Mouse (Mus musculus) kidney, adult 9 months (tissue): ENCODE measurements around the gene Cwc22.
A peak's percentile ranks its signal among the peaks of the same experiment; 100 is the strongest.

Experiments
- DNase-seq: peaks from one replicate; pipeline ENCODE4 v3.0.0; 2022

The Cwc22 gene

GRCm38 (mm10) chr2:77945596-77946485, at the start of gene Cwc22:
Cwc22 (minus strand) TSS chr2:77946375.
- DNase-seq, result peak; percentile 91

DNA sequence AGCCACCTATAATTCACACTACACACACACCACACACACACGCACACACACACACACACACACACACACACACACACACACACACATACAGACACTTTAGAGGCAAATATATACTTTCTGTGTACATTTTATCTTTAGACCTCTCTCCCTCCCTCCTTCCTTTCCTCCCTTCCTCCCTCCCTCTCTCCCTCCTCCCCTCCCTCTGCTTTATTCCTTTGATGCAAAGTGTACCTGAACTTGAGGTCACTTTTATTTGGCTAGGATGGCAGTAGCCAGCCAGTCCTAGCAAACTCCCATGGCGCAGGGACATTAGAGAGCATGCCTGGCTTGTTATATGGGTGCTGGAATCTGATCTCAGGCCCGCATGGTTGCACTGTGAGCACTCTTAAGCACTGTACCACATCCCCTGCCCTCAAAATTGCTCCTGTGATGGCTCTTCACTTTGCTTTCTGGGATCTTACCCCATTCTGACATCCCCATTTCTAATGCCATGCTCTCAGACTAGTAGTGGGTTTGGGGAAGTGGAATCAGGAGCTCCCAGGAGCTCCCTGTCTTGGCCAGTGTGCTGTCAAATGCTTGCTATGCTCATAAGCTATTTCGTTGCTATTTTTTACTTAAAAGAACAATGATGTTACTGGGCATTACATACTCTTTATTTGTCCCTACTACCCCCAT, 47.7 kb upstream of the Cwc22 start:
- no peak for DNase-seq

DNA sequence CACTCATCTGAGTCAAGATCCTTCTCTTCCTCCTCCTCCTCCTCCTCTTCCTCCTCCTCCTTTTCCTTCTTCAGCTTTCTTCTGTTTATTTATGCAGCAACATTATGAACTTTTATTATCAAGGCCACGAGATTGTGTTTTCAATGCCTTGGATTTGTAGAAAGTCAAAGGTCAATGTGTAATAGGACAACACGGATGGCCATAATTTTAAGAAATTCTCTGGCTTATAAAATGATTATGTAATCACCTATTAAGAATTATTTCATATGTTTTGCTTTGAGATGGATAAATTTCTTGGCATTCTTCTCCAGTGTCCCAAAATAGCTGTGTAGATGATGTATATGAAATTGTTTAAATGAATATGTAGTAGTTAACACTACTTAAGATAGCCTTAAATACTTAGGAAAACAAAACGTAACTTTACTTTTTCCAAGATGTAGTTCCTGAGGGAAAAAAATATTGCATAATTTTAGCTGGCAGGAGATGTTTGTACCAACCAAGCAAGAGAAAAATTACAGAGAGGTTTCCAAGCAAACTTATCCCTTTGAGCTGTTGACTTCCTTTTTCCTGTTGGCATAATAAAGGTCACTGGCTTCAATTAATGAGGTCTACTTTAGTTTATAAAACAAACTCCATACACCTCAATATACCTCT, 46.9 kb upstream of the Cwc22 start:
- no peak for DNase-seq

DNA sequence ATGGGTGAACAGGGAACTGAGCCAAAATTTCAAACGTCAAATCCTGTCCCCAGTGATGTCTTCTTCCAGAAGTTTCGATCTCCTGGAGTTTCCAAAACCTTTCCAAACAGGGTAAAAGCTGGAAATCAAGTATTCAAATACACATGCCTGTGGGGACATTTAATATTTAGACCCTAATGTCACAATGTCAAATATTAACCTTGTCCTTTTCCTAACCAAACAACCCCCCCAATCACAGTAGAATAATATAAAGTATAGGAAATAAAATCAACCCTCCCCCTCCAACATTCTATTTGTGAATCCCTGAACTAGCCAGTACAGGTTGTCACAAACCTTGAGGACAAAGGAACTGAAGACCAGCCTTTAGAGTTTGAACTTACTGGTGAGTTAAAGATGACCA, 44.6 kb upstream of the Cwc22 start:
- no peak for DNase-seq

- DNase-seq, result no peak
Measured at GRCm38 (mm10) chr2:77990121-77990520, 43.9 kb upstream of the Cwc22 start.

DNA sequence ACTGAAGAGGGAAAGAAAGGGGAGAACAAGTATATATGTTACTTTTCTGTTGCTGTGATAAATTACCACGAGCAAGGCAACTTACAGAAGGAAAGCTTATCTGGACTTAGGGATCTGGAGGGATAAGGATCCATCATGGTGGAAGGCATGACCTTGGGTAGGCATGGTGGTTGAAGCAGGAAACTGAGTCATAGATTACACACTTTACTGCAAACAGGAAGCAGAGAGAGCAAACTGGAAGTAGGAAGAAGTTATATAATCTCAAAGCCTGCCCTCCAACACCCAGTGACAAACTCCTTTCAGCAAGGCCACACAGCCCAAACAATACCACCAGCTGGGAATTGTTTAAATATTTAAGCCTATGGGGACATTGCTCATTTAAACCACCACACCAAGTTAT, 43.2 kb upstream of the Cwc22 start:
- DNase-seq, result no peak

DNA sequence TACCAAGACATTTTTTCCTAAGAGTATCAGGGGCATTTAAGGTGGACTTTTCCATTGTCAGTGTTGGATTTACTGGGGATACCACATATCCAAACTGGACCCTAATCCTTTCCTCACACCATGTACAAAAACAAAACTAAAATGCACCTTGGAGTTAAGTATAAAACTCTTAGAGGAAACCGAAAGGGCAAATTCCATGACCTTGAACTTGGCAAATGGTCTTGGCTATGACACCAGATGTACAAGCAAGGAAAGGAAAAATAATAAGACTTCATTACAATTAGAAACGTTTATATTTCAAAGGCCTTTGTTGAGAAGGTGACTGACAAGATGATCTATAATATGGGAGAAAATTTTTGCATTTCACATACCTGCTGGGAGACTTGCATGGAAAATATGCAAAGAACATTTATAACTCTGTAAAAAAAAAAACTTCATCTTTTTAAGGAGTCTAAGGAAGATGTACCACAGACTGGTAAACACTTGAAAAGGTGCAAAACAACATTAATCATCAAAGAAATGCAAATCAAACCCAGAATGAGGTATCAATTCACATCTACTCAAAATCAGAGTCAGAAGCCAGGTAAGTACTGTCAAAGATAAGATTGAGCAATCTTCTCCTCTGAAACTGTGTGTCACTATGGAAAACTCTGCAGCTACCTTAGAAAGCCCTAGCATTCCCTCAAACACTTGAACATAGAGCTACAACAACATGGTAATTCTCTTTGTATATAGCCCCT, 40.0 kb upstream of the Cwc22 start:
- peak; percentile 6 for DNase-seq

DNA sequence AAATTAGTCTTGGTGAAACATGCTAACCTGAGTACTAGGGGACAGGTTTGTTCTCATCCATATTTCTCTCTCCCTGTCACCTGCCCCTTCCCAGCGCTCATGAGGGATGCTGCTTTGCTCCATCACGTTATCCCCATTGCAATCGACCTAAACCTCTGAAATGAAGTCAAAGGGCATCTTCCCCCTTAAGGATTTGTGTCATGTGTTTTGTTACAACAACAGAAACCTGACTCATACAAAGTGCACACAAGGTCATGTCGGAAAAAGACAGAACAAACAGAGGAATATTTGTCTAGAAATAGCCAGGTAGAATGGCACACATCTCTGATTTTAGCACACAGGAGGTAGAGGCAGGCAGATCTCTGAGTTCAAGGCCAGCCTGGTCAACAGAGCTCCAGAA, 38.0 kb upstream of the Cwc22 start:
- DNase-seq, result no peak

GRCm38 (mm10) chr2:77981826-77982225, 35.7 kb upstream of the Cwc22 start:
- no peak for DNase-seq

DNA sequence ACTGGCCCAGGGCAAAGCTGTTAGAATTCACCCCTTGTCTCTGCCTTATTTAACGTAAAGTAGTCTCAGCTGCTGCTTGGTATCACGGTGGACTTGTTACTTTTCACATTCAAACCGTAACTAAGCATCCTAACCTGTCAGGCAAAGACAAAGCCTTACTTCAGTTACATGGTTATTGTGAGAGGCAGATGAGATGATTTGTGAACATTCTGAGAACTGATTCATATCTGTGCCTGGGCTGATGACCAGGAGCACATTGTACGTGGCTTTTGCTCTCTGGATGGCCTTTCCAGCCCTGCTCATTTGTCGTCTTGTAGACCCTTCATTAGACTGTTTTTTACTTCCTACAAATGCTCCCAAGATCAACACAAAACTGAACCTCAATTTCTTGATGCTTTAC, 34.5 kb upstream of the Cwc22 start:
- no peak for DNase-seq

- no peak for DNase-seq
Measured at GRCm38 (mm10) chr2:77979519-77979918, 33.3 kb upstream of the Cwc22 start.

GRCm38 (mm10) chr2:77979081-77979480, 32.9 kb upstream of the Cwc22 start:
- DNase-seq, result no peak

GRCm38 (mm10) chr2:77978256-77978655, 32.1 kb upstream of the Cwc22 start:
- no peak for DNase-seq

GRCm38 (mm10) chr2:77976321-77976920, 30.2 kb upstream of the Cwc22 start:
- no peak for DNase-seq

GRCm38 (mm10) chr2:77975606-77976005, 29.4 kb upstream of the Cwc22 start:
- no peak for DNase-seq

GRCm38 (mm10) chr2:77974986-77975385, 28.8 kb upstream of the Cwc22 start:
- DNase-seq, result no peak

GRCm38 (mm10) chr2:77974366-77974765, 28.2 kb upstream of the Cwc22 start:
- no peak for DNase-seq

DNA sequence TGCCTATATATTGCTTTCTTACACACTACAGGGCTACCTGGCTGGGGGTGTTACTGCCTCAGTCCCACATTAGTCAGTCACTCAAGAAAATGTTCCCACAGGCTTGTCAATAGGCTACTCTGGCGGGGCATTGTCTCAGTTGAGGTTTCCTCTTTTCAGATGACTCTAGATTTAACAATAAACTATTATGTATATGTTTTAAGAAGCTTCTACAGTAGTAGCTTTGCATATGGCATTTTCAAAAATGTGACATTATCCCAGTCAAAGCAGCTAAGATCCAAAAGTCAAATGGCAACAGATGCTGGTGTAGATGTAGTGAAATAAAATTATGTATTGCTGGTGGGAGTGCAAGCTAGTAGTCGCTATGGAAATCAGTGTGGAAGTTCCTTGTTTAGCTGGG, 27.1 kb upstream of the Cwc22 start:
- no peak for DNase-seq

- no peak for DNase-seq
Measured at GRCm38 (mm10) chr2:77972541-77972940, 26.4 kb upstream of the Cwc22 start.

- DNase-seq, result no peak
Measured at GRCm38 (mm10) chr2:77971871-77972270, 25.7 kb upstream of the Cwc22 start.

DNA sequence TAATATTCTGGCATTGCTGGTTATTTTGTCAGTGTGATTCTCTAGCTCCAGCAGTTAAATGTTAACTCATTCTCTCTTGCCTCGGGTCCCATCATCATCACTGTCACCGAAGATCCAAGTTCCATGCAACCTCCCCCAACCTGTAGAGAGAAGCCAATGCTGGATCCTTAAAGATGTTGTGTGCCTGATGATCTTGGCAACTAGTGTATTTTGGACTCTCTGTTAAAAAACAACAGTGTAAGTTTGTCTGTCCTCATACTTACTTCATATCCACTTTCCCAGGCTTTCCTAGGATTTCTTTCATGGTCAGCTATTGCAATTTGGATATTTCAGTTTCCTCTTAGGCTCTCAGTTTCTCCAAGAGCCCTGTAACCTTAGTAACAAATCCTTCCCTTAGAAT, 25.2 kb upstream of the Cwc22 start:
- DNase-seq, result no peak

DNA sequence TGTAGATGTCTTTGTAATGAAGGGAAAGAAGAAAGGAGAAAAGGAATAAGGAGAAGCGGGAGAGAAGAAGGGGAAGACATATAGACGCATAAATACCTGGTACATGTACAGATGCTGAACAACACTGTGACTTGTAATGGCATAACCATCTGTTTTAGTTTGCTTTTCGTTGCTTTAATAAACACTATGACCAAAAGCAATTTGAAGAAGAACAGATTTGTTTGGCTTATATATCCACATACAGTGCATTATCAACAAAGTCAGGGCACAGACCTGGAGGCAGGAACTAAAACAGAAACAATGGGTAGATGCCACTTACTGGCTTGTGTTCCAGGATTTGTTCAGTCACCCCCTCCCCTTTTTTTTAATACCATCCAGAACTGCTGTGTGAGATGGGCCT, 24.4 kb upstream of the Cwc22 start:
- no peak for DNase-seq

GRCm38 (mm10) chr2:77969956-77970355, 23.8 kb upstream of the Cwc22 start:
- DNase-seq, result no peak
